Mouse (Mus musculus) cerebellum, adult (tissue): ENCODE data around the gene Clp1.
"Not testable (repeated sequence)": the region's sequence is repeated elsewhere in the genome, so short reads cannot be mapped to it uniquely, and the experiment has no call there.

Source experiments
- ATAC-seq: cut with Nextera tagmentation; 2 replicates; pipeline ENCODE4 v1.9.2; 2017; ENCODE audit warnings: mild to moderate bottlenecking, moderate library complexity, mixed read lengths; ENCODE audit not compliant: insufficient number of reproducible peaks, low FRiP score, low TSS enrichment

Clp1 gene

GRCm38 (mm10) chr2:84740608-84741333 lies 13.6 kb upstream of the Clp1 start:
- no peak for ATAC-seq

- ATAC-seq, result no peak
These were observed 11.2 kb upstream of the Clp1 start for GRCm38 (mm10) chr2:84738271-84738911.

GRCm38 (mm10) chr2:84737451-84737925 lies 10.3 kb upstream of the Clp1 start:
- no peak for ATAC-seq

GRCm38 (mm10) chr2:84736312-84737161 lies 9.4 kb upstream of the Clp1 start:
- no peak for ATAC-seq

- no peak for ATAC-seq
These were observed 8.3 kb upstream of the Clp1 start for GRCm38 (mm10) chr2:84735346-84735920.

- ATAC-seq, result no peak
These were observed 7.8 kb upstream of the Clp1 start for GRCm38 (mm10) chr2:84734919-84735318.

- peak; percentile 37 for ATAC-seq
These were observed 7.3 kb upstream of the Clp1 start for GRCm38 (mm10) chr2:84734351-84734864.

GRCm38 (mm10) chr2:84733579-84734300 lies 6.6 kb upstream of the Clp1 start, which contains the start of gene Ypel4:
Ypel4 (plus strand) TSS chr2:84734058.
- peak; percentile 86 for ATAC-seq

GRCm38 (mm10) chr2:84732394-84732793 lies 5.2 kb upstream of the Clp1 start:
- no peak for ATAC-seq

- ATAC-seq, result no peak
These were observed 4.1 kb upstream of the Clp1 start for GRCm38 (mm10) chr2:84731206-84731605.

- not testable (repeated sequence) for ATAC-seq
These were observed 1.0 kb upstream of the Clp1 start for GRCm38 (mm10) chr2:84728191-84728590.

GRCm38 (mm10) chr2:84726716-84727115 lies 434 bp downstream of the Clp1 start:
- no peak for ATAC-seq

GRCm38 (mm10) chr2:84725770-84726169 lies 1.4 kb downstream of the Clp1 start:
- ATAC-seq, result no peak

GRCm38 (mm10) chr2:84723856-84724255 lies 3.3 kb downstream of the Clp1 start:
- no peak for ATAC-seq

GRCm38 (mm10) chr2:84721182-84721581 lies 6.0 kb downstream of the Clp1 start:
- no peak for ATAC-seq

- no peak for ATAC-seq
These were observed 6.4 kb downstream of the Clp1 start for GRCm38 (mm10) chr2:84720718-84721117.

- no peak for ATAC-seq
These were observed 9.8 kb downstream of the Clp1 start for GRCm38 (mm10) chr2:84717357-84717756.

- no peak for ATAC-seq
These were observed 10.5 kb downstream of the Clp1 start for GRCm38 (mm10) chr2:84716423-84717355.
